Comparison of ENCODE assay signal across 9 mouse cellular contexts in the genomic region with DNA sequence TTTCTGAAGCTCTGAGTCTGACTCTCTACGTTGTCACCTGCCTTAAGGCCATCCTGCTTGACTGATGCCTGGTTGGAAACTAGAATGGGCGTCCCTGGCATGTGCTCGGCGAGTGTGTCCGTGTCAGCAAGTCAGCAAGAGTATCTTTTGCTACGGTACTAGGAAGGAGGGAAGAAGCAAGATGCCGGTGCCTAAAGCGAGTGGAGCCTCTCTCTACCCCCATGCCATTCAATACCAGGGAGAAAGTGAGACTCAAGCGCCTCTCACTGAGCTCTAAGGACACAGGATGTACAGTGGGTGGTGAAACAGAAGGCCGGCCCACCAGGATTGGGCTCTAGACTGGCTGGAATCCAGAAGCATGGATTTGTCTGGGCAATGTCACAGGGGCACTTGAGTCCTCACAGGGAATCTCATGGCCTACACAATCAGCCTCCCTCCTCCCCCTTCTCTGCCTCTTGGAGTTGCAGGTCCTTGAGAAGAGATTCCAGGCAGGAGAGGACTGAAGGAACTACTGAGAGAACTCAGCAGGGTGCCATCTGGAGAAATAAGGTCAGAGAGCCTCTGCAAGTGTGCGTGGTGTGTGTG. TPM values are rescaled to one million over a fixed set of nuclear protein-coding genes. Genes with fewer than 3 reads are reported as not detected.
DNase-seq lines count a peak whose midpoint lies in the region; ATAC-seq lines count a peak whose summit lies in the region.
"Had no signal": no experiment of that assay in that cellular context is flagged by ENCODE, and none has a peak within 500 bp of the region (broad histone marks: within the 10 kb centered on the region; RNA-seq: fewer than 3 reads in every experiment).

No protein-coding gene starts in this region.

- H3K27ac ChIP-seq in forebrain, embryonic 14.5 days (ENCODE audit: low read depth, low read length) = no peak overlapping the region
- H3K27ac ChIP-seq in limb, embryonic 13.5 days = no peak overlapping the region
- H3K27ac ChIP-seq in stomach, embryonic 16.5 days (ENCODE audit: low read length) = no peak overlapping the region

- H3K4me2 ChIP-seq in forebrain, embryonic 14.5 days (ENCODE audit: low read length) = peak overlapping the region; percentile 59
- H3K4me2 ChIP-seq in limb, embryonic 13.5 days (replicated peaks) = peak overlapping the region; percentile 90
- H3K4me2 ChIP-seq in stomach, embryonic 16.5 days (ENCODE audit: low read depth, low read length) = peak overlapping the region; percentile 74

- H3K27me3 ChIP-seq in megakaryocyte, embryonic 14.5 days (replicated peaks) = peaks cover 81% of the 10 kb centered on the region
- H3K27me3 ChIP-seq in forebrain, embryonic 14.5 days (replicated peaks; ENCODE audit: control insufficient read depth, insufficient read depth, low read length) = peaks cover 53% of the 10 kb centered on the region
- H3K27me3 ChIP-seq in limb, embryonic 13.5 days = peaks cover 64% of the 10 kb centered on the region
- peaks cover 67% of the 10 kb centered on the region for H3K27me3 ChIP-seq in stomach, embryonic 16.5 days (ENCODE audit: control insufficient read depth, insufficient read depth, low read length)

- 4% methylated on average over 11 of the region's 11 CpGs for WGBS in forebrain, embryonic 14.5 days
- 6% methylated on average over 11 of the region's 11 CpGs for WGBS in limb, embryonic 13.5 days
- WGBS in stomach, embryonic 16.5 days = 7% methylated on average over 11 of the region's 11 CpGs

- H3K9ac ChIP-seq in forebrain, embryonic 14.5 days (ENCODE audit: low read length) = no peak overlapping the region
- peak overlapping the region; percentile 60; the same call in 1 of the 2 replicates for H3K9ac ChIP-seq in limb, embryonic 13.5 days
- no peak overlapping the region for H3K9ac ChIP-seq in stomach, embryonic 16.5 days (ENCODE audit: low read length)

- H3K36me3 ChIP-seq in megakaryocyte, embryonic 14.5 days (replicated peaks; ENCODE audit: low read length) = no peaks in the 10 kb centered on the region
- H3K36me3 ChIP-seq in forebrain, embryonic 14.5 days (ENCODE audit: control insufficient read depth, insufficient read depth, low read length) = no peaks in the 10 kb centered on the region
- H3K36me3 ChIP-seq in limb, embryonic 13.5 days = no peaks in the 10 kb centered on the region
- no peaks in the 10 kb centered on the region for H3K36me3 ChIP-seq in stomach, embryonic 16.5 days (ENCODE audit: control insufficient read depth, insufficient read depth, low read length)

- peaks cover 11% of the 10 kb centered on the region for H3K9me3 ChIP-seq in megakaryocyte, embryonic 14.5 days
- no peaks in the 10 kb centered on the region; the same call in 1 of the 2 replicates for H3K9me3 ChIP-seq in forebrain, embryonic 14.5 days (replicated peaks; ENCODE audit: control insufficient read depth, low read length)
- H3K9me3 ChIP-seq in limb, embryonic 13.5 days = peaks cover 4% of the 10 kb centered on the region; the same call in 1 of the 2 replicates
- peaks cover 3% of the 10 kb centered on the region for H3K9me3 ChIP-seq in stomach, embryonic 16.5 days (replicated peaks; ENCODE audit: control insufficient read depth, low read length)

- peaks cover 41% of the 10 kb centered on the region for H3K4me1 ChIP-seq in megakaryocyte, embryonic 14.5 days
- H3K4me1 ChIP-seq in forebrain, embryonic 14.5 days (ENCODE audit: control insufficient read depth, insufficient read depth, low read length) = 0 out of 2 replicates have a peak, but pooled peaks cover 6% of the 10 kb centered on the region
- H3K4me1 ChIP-seq in limb, embryonic 13.5 days = peaks cover 27% of the 10 kb centered on the region
- H3K4me1 ChIP-seq in stomach, embryonic 16.5 days (ENCODE audit: control insufficient read depth, insufficient read depth, low read length) = peaks cover 13% of the 10 kb centered on the region

- ATAC-seq in megakaryocyte, adult 5-6 weeks (ENCODE audit: poor library complexity, severe bottlenecking) = no peak
- ATAC-seq in forebrain, embryonic 14.5 days = no peak
- ATAC-seq in limb, embryonic 13.5 days (ENCODE audit: low FRiP score, low read depth) = no peak
- no peak for ATAC-seq in stomach, embryonic 16.5 days (ENCODE audit: insufficient read depth, low FRiP score)
- no peak for ATAC-seq in frontal cortex, adult (ENCODE audit: low TSS enrichment)

- H3K4me3 ChIP-seq in megakaryocyte, embryonic 14.5 days (replicated peaks) = peak overlapping the region; percentile 88
- H3K4me3 ChIP-seq in forebrain, embryonic 14.5 days (ENCODE audit: low read depth, low read length) = peak overlapping the region; percentile 28
- H3K4me3 ChIP-seq in limb, embryonic 13.5 days = peak overlapping the region; percentile 54
- H3K4me3 ChIP-seq in stomach, embryonic 16.5 days (replicated peaks; ENCODE audit: low read length) = peak overlapping the region; percentile 50

- peak; percentile 12 for DNase-seq in forebrain, embryonic 14.5 days (ENCODE audit: low spot score)
- DNase-seq in cerebellum, postnatal 4 days (ENCODE audit: low spot score in 2 of 2) = no peak
- DNase-seq: thymus, adult 2 months had no signal

RNA-seq across cellular contexts. Expression of a gene that starts 7.0 kb away (rescaled TPM):
- polyA plus RNA-seq in megakaryocyte, embryonic 14.5 days (2012; ENCODE audit: insufficient read depth, low replicate concordance) = not detected in 2 replicates
- total RNA-seq in megakaryocyte, adult 5-6 weeks (2015) = not detected in 2 replicates
- not detected in 2 replicates for total RNA-seq in megakaryocyte, adult 5-6 weeks (2017)
- polyA plus RNA-seq in forebrain, embryonic 14.5 days (2014; fragmentation: Nextera tagmentation; extraction: Ambion mirVana) = 10.9 and 12.2 TPM in 2 replicates
- 0.87 and 1.6 TPM in 2 replicates for polyA plus RNA-seq in limb, embryonic 13.5 days (2015; fragmentation: Nextera tagmentation; extraction: Ambion mirVana)
- polyA plus RNA-seq in stomach, embryonic 16.5 days (2015; fragmentation: Nextera tagmentation; extraction: Ambion mirVana) = not detected in 2 replicates
- polyA plus RNA-seq: large intestine, adult 2 months; thymus, adult 2 months had no signal

RNA-seq across cellular contexts. Expression of a gene that starts 46.0 kb away (rescaled TPM):
- 25.8 and 26.7 TPM in 2 replicates for polyA plus RNA-seq in megakaryocyte, embryonic 14.5 days (2012; ENCODE audit: insufficient read depth, low replicate concordance)
- 85.1 and 87.6 TPM in 2 replicates for total RNA-seq in megakaryocyte, adult 5-6 weeks (2015)
- 82.6 and 89.2 TPM in 2 replicates for total RNA-seq in megakaryocyte, adult 5-6 weeks (2017)
- polyA plus RNA-seq in forebrain, embryonic 14.5 days (2014; fragmentation: Nextera tagmentation; extraction: Ambion mirVana) = 80.9 and 92.9 TPM in 2 replicates
- 111 and 112 TPM in 2 replicates for polyA plus RNA-seq in limb, embryonic 13.5 days (2015; fragmentation: Nextera tagmentation; extraction: Ambion mirVana)
- 77.9 and 80.8 TPM in 2 replicates for polyA plus RNA-seq in stomach, embryonic 16.5 days (2015; fragmentation: Nextera tagmentation; extraction: Ambion mirVana)

RNA-seq across cellular contexts. Expression of a gene that starts 47.7 kb away (rescaled TPM):
- 0.10 TPM in 1 of 2 replicates, not detected in the other for polyA plus RNA-seq in megakaryocyte, embryonic 14.5 days (2012; ENCODE audit: insufficient read depth, low replicate concordance)
- total RNA-seq in megakaryocyte, adult 5-6 weeks (2015) = 9.0 and 9.5 TPM in 2 replicates
- 8.0 and 15.7 TPM in 2 replicates for total RNA-seq in megakaryocyte, adult 5-6 weeks (2017)
- polyA plus RNA-seq in forebrain, embryonic 14.5 days (2014; fragmentation: Nextera tagmentation; extraction: Ambion mirVana) = 6.2 and 7.2 TPM in 2 replicates
- 14.3 and 16.3 TPM in 2 replicates for polyA plus RNA-seq in limb, embryonic 13.5 days (2015; fragmentation: Nextera tagmentation; extraction: Ambion mirVana)
- polyA plus RNA-seq in stomach, embryonic 16.5 days (2015; fragmentation: Nextera tagmentation; extraction: Ambion mirVana) = 14.7 and 16.1 TPM in 2 replicates

RNA-seq across cellular contexts. Expression of a gene that starts 47.8 kb away (rescaled TPM):
- 14.8 TPM in 1 of 2 replicates, not detected in the other for polyA plus RNA-seq in megakaryocyte, embryonic 14.5 days (2012; ENCODE audit: insufficient read depth, low replicate concordance)
- 13.6 and 14.0 TPM in 2 replicates for total RNA-seq in megakaryocyte, adult 5-6 weeks (2015)
- 15.2 and 17.2 TPM in 2 replicates for total RNA-seq in megakaryocyte, adult 5-6 weeks (2017)
- polyA plus RNA-seq in forebrain, embryonic 14.5 days (2014; fragmentation: Nextera tagmentation; extraction: Ambion mirVana) = 23.4 and 25.9 TPM in 2 replicates
- polyA plus RNA-seq in limb, embryonic 13.5 days (2015; fragmentation: Nextera tagmentation; extraction: Ambion mirVana) = 28.6 and 33.3 TPM in 2 replicates
- polyA plus RNA-seq in stomach, embryonic 16.5 days (2015; fragmentation: Nextera tagmentation; extraction: Ambion mirVana) = 16.2 and 22.4 TPM in 2 replicates

Comparison
In these comparisons a context has a peak if more than half of its experiments do, and no peak if none do; other contexts are left out.
1. H3K4me3 ChIP-seq: peak in every context shown above with its lines; median percentile 88 in megakaryocyte, embryonic 14.5 days; 54 in limb, embryonic 13.5 days; 50 in stomach, embryonic 16.5 days; 28 in forebrain, embryonic 14.5 days.